Mouse (Mus musculus) cerebellum, adult 9-10 months (tissue): ENCODE results near the gene Eif3l.
A peak's percentile ranks its signal among the peaks of the same experiment; 100 is the strongest.

Source experiments
- DNase-seq: peaks from one replicate; pipeline ENCODE4 v3.0.0; 2022

The Eif3l gene

GRCm38 (mm10) chr15:79093083-79093839 is 18.3 kb downstream of the Eif3l start:
- no peak for DNase-seq

DNA sequence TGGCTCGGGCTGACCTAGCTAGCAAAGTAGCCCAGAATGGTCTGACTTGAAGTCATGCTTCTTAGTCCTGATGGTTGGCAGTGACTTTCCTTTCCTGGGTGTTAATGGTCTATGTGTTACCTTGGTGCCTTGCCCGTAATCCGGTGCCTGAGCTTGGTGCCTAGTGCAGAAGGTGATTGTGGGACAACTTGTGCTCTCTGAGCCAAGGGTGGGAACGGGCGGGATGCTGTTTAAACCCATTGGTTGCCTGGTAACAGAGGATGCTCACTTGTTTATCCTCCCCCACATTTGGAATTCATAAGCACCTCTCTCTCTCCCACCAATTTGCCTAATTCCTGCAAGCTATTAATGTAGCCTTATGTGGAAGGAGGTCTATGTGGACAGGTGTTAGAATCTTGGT is 20.5 kb downstream of the Eif3l start:
- DNase-seq, result no peak

- no peak for DNase-seq
These were observed 21.6 kb downstream of the Eif3l start for GRCm38 (mm10) chr15:79096556-79096955.

- no peak for DNase-seq
These were observed 22.2 kb downstream of the Eif3l start for GRCm38 (mm10) chr15:79097135-79097534.

DNA sequence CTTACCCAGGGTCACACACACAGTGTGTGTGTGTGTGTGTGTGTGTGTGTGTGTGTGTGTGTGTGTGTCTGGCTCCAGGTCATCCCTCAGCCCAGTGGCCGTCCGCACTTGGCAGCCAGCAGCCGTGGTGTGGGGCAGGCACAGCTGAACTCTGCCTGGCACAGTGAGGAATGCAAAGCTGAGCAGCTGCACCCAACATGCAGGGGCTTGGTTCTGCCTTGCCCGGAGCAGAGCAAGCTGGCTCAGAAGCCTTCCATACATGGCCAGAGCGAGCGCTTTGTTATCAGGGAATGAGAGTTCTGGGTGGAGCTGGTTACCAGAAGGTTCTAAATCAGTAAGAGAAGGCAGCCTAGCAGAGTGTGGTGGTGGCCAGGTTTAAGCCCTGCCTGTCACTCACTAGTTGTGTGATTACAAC is 22.6 kb downstream of the Eif3l start:
- no peak for DNase-seq

GRCm38 (mm10) chr15:79098220-79098619 is 23.2 kb downstream of the Eif3l start:
- no peak for DNase-seq

- no peak for DNase-seq
These were observed 23.9 kb downstream of the Eif3l start for GRCm38 (mm10) chr15:79098868-79099267.

DNA sequence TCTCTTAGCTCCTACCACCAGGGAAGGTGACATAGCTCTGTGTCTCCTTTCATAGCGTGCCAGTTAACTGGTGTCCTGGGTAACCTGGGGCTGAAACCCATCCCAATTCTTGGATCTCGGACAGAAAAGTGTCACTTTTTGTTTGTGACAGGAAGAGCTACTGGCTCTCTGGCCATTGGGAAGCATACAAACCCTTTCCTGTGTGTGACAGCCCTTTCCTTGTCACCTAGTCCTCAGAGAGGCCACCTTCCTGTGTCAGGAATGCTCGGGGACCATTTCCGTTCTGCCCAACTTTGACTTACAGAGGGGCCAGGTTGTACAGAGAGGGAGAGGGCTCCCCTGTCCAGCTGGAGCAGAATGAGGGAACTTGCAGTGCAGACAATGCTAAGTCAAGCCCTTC is 24.5 kb downstream of the Eif3l start:
- DNase-seq, result no peak

DNA sequence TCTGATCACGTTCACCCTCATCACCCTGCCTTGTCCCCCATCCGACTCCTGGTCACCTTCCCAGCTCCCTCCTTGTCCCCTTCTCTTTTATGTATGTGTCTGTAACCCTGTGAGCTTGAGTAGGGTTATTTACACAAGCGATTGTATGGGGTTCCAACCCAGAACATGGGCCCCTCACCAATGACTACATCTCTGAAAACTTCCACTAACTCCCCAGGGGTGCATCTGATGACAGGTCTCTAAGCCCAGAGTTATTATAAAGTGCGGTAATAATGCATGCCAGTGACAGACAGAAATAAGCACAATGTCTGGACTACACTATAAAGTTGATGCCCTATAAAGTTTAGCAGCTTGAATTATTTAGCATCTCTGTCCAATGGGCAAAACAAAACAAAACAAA is 25.4 kb downstream of the Eif3l start:
- no peak for DNase-seq

DNA sequence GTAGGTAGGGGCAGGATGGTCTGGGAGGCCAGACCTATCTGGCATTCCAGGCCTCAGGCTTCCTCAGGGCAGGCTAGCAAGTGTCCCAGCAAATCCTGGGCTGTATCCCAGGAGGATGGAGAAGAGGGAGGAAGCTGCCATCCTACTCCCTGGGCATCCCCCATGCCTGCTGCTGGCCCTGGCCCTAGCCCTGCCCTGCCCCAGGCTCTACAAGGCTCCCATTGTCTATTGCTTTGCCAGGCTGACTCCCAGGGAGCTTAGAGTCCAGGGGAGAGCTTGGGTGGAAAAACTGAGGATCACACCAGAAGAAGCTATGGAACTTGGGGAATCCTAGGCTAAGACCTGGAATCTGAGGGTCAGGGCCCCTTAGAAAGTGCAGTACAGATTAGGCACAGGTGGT is 26.6 kb downstream of the Eif3l start:
- DNase-seq, result no peak

- DNase-seq, result no peak
These were observed 28.3 kb downstream of the Eif3l start for GRCm38 (mm10) chr15:79103264-79103663.

DNA sequence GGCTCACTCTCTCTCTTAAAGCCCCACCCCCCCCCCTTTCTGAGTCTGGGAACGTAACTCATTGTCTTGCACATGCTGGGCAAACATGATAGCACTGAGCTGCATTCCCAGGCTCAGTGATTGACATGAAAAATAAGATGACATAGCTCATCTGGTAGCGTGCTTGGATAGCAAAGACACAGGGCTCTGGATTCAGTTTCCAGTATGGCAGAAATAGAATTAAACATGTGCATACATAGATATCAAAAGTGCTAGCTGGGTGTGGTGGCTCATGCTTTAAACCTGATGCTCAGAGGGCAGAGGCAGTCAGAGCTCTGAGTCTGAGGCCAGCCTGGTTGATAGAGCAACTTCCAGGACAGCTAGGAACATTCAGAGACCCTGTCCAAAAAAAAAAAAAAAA is 30.8 kb downstream of the Eif3l start:
- no peak for DNase-seq

DNA sequence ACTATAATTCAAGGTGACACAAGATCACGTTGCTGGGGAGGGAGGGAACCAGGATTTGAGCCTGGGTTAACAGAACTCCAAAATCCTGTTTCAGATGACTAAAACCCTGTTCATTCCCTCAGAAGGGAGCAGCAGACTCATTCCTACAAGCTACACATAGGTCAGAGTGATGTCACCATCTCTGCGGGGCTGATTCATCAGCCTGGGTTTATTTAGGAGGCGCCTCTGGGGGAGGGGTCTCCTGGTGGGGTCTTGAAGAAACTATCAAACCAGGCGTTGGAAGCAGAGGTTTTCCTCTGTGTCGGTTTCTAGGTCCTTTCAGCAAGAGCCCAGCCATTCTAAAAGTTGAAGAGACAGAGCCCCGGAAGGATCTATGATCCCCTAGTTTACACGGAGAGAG is 33.0 kb downstream of the Eif3l start:
- no peak for DNase-seq

DNA sequence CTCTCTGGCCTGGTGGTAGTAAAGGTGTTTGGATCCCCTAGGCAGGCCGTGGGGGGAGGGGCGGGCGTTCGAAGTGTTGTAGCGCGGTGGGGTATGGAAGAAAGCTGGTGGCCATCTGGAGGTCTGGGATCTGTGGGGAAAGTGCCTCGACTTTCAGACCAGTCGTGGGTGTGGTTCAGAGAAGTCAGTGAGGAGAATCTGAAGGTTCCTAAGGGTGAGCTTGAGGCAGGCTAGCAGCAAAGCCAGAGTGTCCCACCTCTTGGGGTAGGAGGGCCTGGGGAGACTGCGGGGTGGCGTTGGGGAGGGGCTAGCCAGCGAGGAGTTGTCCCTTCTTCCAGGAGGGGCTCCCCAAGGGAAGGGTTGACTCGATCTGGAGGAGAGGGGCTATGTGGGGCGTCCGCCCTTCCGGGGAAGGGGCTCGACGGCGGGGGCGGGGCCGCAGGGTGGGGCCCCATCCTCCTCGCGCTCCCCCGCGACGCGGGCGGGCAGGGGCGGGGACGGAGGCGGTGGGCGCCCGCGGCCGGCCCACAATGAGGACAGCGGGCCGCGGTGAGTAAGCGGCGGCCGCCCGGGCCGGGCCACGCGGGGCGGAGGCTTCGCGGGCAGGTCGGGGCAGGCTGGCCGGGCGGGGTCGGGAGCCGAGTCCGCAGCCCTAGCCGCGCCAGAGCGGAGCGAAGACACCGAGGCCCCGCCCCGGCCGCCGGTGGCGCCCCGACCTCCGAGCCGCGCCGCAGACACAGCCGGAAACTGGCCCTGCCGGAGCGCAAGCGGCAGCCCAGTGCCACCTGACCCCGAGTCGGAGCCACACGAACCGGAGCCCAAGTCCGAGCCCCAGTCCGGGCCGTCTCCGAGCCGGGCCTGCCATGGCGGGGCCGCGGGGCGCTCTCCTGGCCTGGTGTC is 33.7 kb downstream of the Eif3l start, which contains the start of gene Micall1:
Gene Micall1 (plus strand): TSS at position 478 of the 900 bp plus-strand sequence.
- peak; percentile 66 for DNase-seq

DNA sequence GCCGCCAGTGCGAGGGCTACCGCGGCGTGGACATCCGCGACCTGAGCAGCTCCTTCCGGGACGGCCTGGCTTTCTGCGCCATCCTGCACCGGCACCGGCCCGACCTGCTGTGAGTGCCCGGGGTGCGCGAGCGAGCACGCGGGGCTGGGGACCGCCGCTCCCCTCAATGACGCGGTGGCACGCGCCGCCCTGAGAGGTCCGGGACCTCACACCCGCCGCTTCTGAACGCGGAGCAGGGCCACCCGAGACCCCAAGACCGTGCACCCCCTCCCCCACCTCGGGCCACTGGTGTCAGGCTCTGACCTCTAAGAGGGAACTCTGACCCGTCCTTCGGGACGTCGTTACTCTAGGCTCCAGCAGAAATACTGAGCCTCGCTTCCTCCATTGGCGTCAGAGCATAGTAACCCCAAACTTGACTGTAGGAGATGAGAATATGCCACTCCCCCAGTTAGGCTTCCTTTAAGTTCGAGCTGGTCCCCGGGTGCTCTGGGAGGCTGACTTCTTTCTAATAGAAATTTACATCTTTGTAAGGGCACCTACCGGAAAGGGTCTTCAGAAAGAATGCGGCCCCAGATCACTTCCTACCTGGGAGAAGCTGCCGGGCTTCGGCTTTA is 34.4 kb downstream of the Eif3l start:
- no peak for DNase-seq

GRCm38 (mm10) chr15:79110031-79110430 is 35.1 kb downstream of the Eif3l start:
- DNase-seq, result no peak

- no peak for DNase-seq
These were observed 35.5 kb downstream of the Eif3l start for GRCm38 (mm10) chr15:79110528-79110927.

DNA sequence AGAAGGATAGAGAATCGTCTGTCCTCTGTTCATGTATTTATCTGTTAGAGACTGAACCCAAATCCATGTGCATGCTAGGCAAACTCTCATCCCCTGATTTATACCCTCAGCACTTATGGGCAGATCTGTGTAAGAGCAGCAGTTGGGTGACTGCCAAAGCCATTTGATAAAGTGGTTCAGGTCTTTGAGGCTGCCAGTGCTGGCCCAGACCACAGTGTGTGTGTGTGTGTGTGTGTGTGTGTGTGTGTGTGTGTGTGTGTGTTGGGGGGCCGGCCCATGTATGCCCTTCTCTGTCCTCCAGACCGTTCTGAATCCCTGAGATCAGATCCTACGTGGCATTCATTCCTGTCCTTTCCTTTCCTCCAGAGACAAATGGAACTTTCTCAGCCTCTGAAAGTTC is 36.8 kb downstream of the Eif3l start:
- DNase-seq, result no peak

DNA sequence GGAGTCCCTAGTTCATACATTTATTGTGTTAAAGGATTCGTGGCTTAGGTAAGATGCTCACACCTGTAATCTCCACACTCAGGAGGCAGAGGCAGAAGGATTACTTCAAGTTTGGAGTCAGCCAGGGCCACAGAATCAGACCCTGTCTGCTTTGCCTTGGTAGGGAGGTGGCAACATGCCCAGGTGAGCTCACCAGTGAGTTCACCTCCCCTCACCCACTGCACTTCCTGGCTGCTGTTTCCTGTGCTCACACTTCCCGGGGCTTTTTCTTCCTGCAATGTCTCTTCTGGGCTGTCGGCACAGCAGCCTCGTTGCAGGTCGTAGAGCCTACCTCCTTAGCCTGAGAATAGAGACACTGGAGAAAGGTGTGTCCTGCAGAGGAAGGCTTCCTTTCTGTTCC is 40.3 kb downstream of the Eif3l start:
- no peak for DNase-seq

- DNase-seq, result no peak
These were observed 44.5 kb downstream of the Eif3l start for GRCm38 (mm10) chr15:79119491-79119890.

DNA sequence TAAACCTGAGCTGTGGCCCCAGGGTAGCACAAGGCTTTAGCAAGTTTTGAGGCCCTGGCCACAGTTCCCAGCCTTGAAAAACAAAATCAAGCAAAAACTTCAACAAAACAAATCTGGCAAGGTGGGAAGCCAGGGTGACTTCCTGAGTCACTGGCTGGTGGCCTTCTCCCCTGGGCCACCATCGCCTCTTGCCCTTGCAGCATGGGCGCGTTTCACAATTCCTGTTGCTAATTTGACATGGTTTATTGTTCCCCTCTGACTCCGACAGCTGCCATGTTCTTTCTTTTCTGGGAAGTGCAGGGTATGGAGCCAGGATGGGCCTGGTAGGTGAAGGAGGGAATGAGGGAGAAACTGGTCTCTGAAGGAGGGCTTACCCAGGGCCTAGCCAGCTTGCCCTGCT is 47.1 kb downstream of the Eif3l start:
- DNase-seq, result no peak

GRCm38 (mm10) chr15:79122546-79122945 is 47.6 kb downstream of the Eif3l start:
- DNase-seq, result no peak

- no peak for DNase-seq
These were observed 48.8 kb downstream of the Eif3l start for GRCm38 (mm10) chr15:79123751-79124150.
